Mouse (Mus musculus): ENCODE results near the gene Srpk2.
"Not testable (repeated sequence)": the region's sequence is repeated elsewhere in the genome, so short reads cannot be mapped to it uniquely, and the experiment has no call there.

The Srpk2 gene

GRCm38 (mm10) chr5:23507210-23507609 is 177.2 kb downstream of the Srpk2 start:
- no peak for DNase-seq (ENCODE audit: low spot score in 2 of 2)

- no peak for DNase-seq (ENCODE audit: low spot score in 2 of 2)
These were observed 178.8 kb downstream of the Srpk2 start for GRCm38 (mm10) chr5:23505578-23505977.

- no peak for DNase-seq (ENCODE audit: low spot score in 2 of 2)
These were observed 182.0 kb downstream of the Srpk2 start for GRCm38 (mm10) chr5:23502317-23502937.

- no peak for DNase-seq (ENCODE audit: low spot score in 2 of 2)
These were observed 182.7 kb downstream of the Srpk2 start for GRCm38 (mm10) chr5:23501582-23502316.

GRCm38 (mm10) chr5:23500715-23501114 is 183.7 kb downstream of the Srpk2 start:
- DNase-seq (ENCODE audit: low spot score in 2 of 2), result no peak

GRCm38 (mm10) chr5:23499257-23499656 is 185.2 kb downstream of the Srpk2 start:
- DNase-seq (ENCODE audit: low spot score in 2 of 2), result no peak

GRCm38 (mm10) chr5:23497920-23498319 is 186.5 kb downstream of the Srpk2 start:
- no peak for DNase-seq (ENCODE audit: low spot score in 2 of 2)

- no peak for DNase-seq (ENCODE audit: low spot score in 2 of 2)
These were observed 187.5 kb downstream of the Srpk2 start for GRCm38 (mm10) chr5:23496933-23497332.

GRCm38 (mm10) chr5:23496396-23496795 is 188.0 kb downstream of the Srpk2 start:
- no peak for DNase-seq (ENCODE audit: low spot score in 2 of 2)

GRCm38 (mm10) chr5:23490797-23491196 is 193.6 kb downstream of the Srpk2 start:
- no peak for DNase-seq (ENCODE audit: low spot score in 2 of 2)

- DNase-seq (ENCODE audit: low spot score in 2 of 2), result no peak
These were observed 195.2 kb downstream of the Srpk2 start for GRCm38 (mm10) chr5:23489231-23489630.

- DNase-seq (ENCODE audit: low spot score in 2 of 2), result no peak
These were observed 200.6 kb downstream of the Srpk2 start for GRCm38 (mm10) chr5:23483811-23484210.

- no peak for DNase-seq (ENCODE audit: low spot score in 2 of 2)
These were observed 211.1 kb downstream of the Srpk2 start for GRCm38 (mm10) chr5:23473098-23473873.

GRCm38 (mm10) chr5:23466546-23466945 is 217.9 kb downstream of the Srpk2 start:
- no peak for DNase-seq (ENCODE audit: low spot score in 2 of 2)

- DNase-seq (ENCODE audit: low spot score in 2 of 2), result no peak
These were observed 219.7 kb downstream of the Srpk2 start for GRCm38 (mm10) chr5:23464743-23465142.

GRCm38 (mm10) chr5:23464247-23464646 is 220.2 kb downstream of the Srpk2 start:
- DNase-seq (ENCODE audit: low spot score in 2 of 2), result no peak

- no peak for DNase-seq (ENCODE audit: low spot score in 2 of 2)
These were observed 222.7 kb downstream of the Srpk2 start for GRCm38 (mm10) chr5:23461688-23462087.

- not testable (repeated sequence) for DNase-seq (ENCODE audit: low spot score in 2 of 2)
These were observed 230.9 kb downstream of the Srpk2 start for GRCm38 (mm10) chr5:23453561-23453960.
